Mouse (Mus musculus) ES-E14 (cell line): Measurements from ENCODE around the gene Emc6. TPM values are rescaled to one million over a fixed set of nuclear protein-coding genes. Genes with fewer than 3 reads are reported as not detected.

ENCODE experiments used
- DNase-seq: peaks from one replicate; pipeline ENCODE4 v3.0.0-alpha.2; 2013; ENCODE audit warnings: low read depth, low spot score
- H3K27ac ChIP-seq: 2 replicates; pipeline ENCODE4 v1.5.1; 2012; ENCODE audit warnings: low read depth, mild to moderate bottlenecking, low read length, moderate library complexity, mixed read lengths; ENCODE audit not compliant: poor library complexity, insufficient read depth, severe bottlenecking
- H3K36me3 ChIP-seq: 2 replicates; pipeline ENCODE4 v1.6.1; 2012; ENCODE audit warnings: mild to moderate bottlenecking, low read length, moderate library complexity, mixed read lengths; ENCODE audit not compliant: control insufficient read depth, poor library complexity, insufficient read depth, severe bottlenecking
- H3K4me1 ChIP-seq, 2 experiments: fragments of 150-350 bp in 1 of 2; sonication (generic) in 1 of 2; 2 replicates each; pipeline ENCODE4 v1.6.1; 2012; ENCODE audit warnings: low read length in 2 of 2, mild to moderate bottlenecking in 1 of 2, mixed read lengths in 1 of 2; ENCODE audit not compliant: control insufficient read depth in 2 of 2, insufficient read depth in 2 of 2, poor library complexity in 1 of 2
- H3K4me3 ChIP-seq, 2 experiments: fragments of 150-350 bp in 1 of 2; sonication (generic) in 1 of 2; 2 replicates each; pipeline ENCODE4 v1.5.1; 2012; ENCODE audit warnings: low read length in 2 of 2, low read depth in 1 of 2, mild to moderate bottlenecking in 1 of 2, mixed read lengths in 1 of 2; ENCODE audit not compliant: insufficient read depth in 1 of 2, poor library complexity in 1 of 2, severe bottlenecking in 1 of 2
- H3K9ac ChIP-seq: 2 replicates; pipeline ENCODE4 v1.6.1; 2012; ENCODE audit warnings: low read depth, mild to moderate bottlenecking, low read length, mixed read lengths; ENCODE audit not compliant: poor library complexity, insufficient read depth, severe bottlenecking
- H3K9me3 ChIP-seq: fragments of 150-350 bp; sonication (generic); 2 replicates; pipeline ENCODE4 v1.6.1; 2012; ENCODE audit warnings: low read depth, mild to moderate bottlenecking, low read length; ENCODE audit not compliant: control insufficient read depth, insufficient read depth
- CHD2 ChIP-seq: IDR thresholded peaks from 2 replicates; pipeline ENCODE4 v1.6.1; 2014; ENCODE audit warnings: mild to moderate bottlenecking, low read depth, low read length, inconsistent platforms
- HCFC1 ChIP-seq: IDR thresholded peaks from 2 replicates; pipeline ENCODE4 v1.6.1; 2012; ENCODE audit warnings: low read length, inconsistent platforms, borderline replicate concordance; ENCODE audit not compliant: insufficient read depth
- MAFK ChIP-seq: IDR thresholded peaks from 2 replicates; pipeline ENCODE4 v1.6.1; 2014; ENCODE audit warnings: mild to moderate bottlenecking, low read depth, low read length, inconsistent platforms; ENCODE audit not compliant: insufficient read depth
- ZC3H11A ChIP-seq: IDR thresholded peaks from 2 replicates; pipeline ENCODE4 v1.6.1; 2012; ENCODE audit warnings: low read depth, mild to moderate bottlenecking, inconsistent platforms, low read length, borderline replicate concordance
- ZNF384 ChIP-seq: IDR thresholded peaks from 2 replicates; pipeline ENCODE4 v1.6.1; 2012; ENCODE audit warnings: low read depth, low read length, inconsistent platforms
- in situ Hi-C, 2 experiments: fragments of 600-800 bp; cut with MboI; formaldehyde crosslinking; loops; one replicate each; pipeline ENCODE4 v1.15.1; 2025; ENCODE audit warnings: low sequenced_read_pairs in 2 of 2, inconsistent platforms in 1 of 2; ENCODE audit not compliant: unreplicated experiment in 2 of 2
- total RNA-seq: library from RNA; depleted of rRNA; stranded (reverse); fragments of 300-350 nt; gene quantifications from 2 replicates; pipeline ENCODE4 v1.2.3, GENCODE M21; 2012

Gene Emc6
- total RNA-seq, 1 experiment: 95.4 TPM

DNA sequence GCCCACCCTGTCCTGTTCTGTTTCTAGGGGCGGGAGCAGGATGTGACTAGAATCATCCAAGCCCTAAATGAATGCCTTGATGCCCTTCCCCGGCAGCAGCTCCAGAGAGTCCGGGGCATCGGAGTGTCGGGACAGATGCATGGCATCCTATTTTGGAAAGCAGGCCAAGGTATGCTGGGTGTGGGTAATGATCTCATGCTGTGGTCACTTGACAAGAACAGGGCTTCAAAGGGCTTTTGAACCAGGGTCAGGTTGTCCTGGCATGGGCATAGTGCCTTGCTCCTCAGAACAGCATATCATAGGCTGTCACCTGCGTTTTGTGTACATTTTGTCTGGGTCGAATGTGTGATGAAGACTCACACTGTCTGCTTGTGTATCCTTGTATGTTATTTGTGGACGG lies 27.1 kb upstream of the Emc6 start:
- Histone ChIP-seq H3K9me3 (no peaks in the 10 kb centered on the region), H3K4me3 (no peak overlapping the region), H3K36me3 (no peaks in the 10 kb centered on the region), H3K4me1 (no peaks in the 10 kb centered on the region), H3K27ac (no peak overlapping the region), H3K9ac (no peak overlapping the region)
- TF ChIP-seq ZC3H11A (no peak), HCFC1 (no peak), CHD2 (no peak), ZNF384 (no peak), MAFK (no peak)
- in situ Hi-C loops: no loop called here
- no peak for DNase-seq

DNA sequence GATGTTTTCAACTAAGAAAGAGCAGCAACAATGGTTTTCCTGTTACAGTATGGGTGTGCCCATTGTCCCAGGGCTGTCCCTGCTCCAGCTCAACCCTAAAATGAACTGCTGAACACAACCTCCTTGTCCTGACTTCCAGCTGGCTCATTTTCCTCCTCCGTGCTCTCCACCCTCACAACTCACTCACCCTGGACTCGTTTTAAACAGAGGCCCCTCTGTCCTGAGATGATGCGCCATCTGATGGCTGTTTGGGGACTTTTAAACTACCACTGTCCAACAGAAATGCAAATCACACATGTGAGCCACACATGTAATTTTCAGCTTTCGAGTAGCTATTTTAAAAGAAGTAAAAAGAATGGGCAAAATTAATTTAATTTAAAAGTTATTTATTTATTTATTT lies 24.8 kb upstream of the Emc6 start:
- H3K9me3 ChIP-seq: no peaks in the 10 kb centered on the region
- in situ Hi-C loops: no loop called here
- no peak for DNase-seq

DNA sequence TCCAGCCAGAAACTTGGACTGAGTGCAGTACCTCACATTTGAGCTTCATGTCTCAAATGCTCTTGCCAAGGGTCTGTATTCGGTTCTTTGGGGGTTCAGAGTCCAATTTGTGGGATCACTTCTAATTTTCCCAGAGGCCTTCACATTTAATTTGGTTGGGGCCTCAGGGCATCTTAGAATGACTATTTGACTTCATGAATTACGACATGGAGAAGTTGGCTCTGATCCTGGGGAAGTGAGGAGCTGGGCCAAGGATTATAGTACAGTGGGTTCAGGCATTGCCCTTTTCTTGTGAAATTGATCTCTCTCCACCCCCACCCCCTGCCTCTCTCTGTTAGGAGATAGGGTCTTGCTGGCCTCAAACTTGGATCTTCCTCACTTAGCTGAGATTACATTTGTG lies 24.2 kb upstream of the Emc6 start:
- in situ Hi-C loops: no loop called here
- DNase-seq: no peak
- H3K4me3 ChIP-seq: no peak overlapping the region
- no peak for TF ChIP-seq CHD2
- TF ChIP-seq ZC3H11A: no peak
- TF ChIP-seq MAFK: no peak
- TF ChIP-seq ZNF384: no peak
- no peak for TF ChIP-seq HCFC1
- H3K27ac ChIP-seq: no peak overlapping the region
- H3K9me3 ChIP-seq: no peaks in the 10 kb centered on the region
- no peaks in the 10 kb centered on the region for H3K36me3 ChIP-seq
- H3K9ac ChIP-seq: no peak overlapping the region
- no peaks in the 10 kb centered on the region for H3K4me1 ChIP-seq

More for the DNA sequence above, 24.8 kb upstream of the Emc6 start:
- TF ChIP-seq MAFK (no peak), HCFC1 (no peak), ZNF384 (no peak), CHD2 (no peak), ZC3H11A (no peak)
- Histone ChIP-seq H3K36me3 (no peaks in the 10 kb centered on the region), H3K4me1 (no peaks in the 10 kb centered on the region), H3K27ac (no peak overlapping the region), H3K4me3 (no peak overlapping the region), H3K9ac (no peak overlapping the region)

DNA sequence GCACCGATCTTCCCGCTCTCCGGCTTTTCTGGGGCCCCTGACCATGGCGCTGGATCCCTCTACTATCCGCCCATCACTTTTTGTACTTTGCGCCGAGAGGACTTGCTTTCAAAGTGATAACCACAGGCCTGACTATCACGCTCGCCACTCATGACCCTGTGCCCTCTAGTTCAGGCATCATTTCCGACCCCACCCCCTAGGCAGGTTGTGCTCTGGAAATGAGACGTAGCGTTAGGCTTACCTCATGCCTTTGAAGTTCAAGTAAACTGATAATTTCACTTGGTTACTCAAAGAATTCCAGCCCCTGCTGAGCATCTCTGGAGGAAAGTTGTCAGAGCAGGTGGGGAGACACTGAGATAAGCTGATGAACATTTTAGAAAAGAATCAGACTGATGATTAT lies 23.0 kb upstream of the Emc6 start:
- in situ Hi-C loops: no loop called here
- TF ChIP-seq ZNF384: no peak
- Histone ChIP-seq H3K9me3 (no peaks in the 10 kb centered on the region), H3K36me3 (no peaks in the 10 kb centered on the region), H3K9ac (peak overlapping the region; percentile 54; the same call in 1 of the 2 replicates), H3K27ac (no peak overlapping the region), H3K4me3 (peak overlapping the region; percentile 81 to 96), H3K4me1 (no peaks in the 10 kb centered on the region)
- no peak for DNase-seq

DNA sequence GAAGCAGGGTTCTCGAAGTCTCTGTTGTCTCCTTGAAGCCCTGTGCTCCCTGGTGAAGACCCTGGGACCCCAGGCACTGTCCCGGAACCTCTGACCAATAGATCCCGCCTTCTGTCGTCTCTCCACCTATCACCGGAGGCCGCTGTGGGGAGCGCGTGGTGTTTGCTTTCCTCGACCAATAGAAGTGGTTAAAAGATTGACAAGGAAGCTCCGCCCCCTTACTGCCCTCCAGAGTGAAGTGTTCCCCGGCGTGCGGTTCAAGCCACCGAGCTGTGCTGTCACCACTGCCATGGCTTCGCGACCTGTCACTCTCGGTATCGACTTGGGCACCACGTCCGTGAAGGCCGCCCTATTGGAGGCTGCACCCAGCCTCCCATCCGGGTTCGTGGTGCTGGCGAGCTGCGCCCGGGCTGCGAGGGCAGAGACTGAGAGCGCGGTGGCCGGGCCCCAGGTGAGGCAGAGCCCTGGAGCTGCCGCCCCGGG lies 22.4 kb upstream of the Emc6 start, which contains the start of gene Shpk:
Gene Shpk (plus strand): TSS at position 231 of the 483 bp plus-strand sequence.
- Histone ChIP-seq H3K9ac (peak within 1 kb of the TSS; percentile 79), H3K4me3 (peak within 1 kb of the TSS; percentile 81 to 96), H3K27ac (no peak within 1 kb of the TSS), H3K9me3 (no peaks in the 10 kb centered on the region), H3K4me1 (no peaks in the 10 kb centered on the region), H3K36me3 (no peaks in the 10 kb centered on the region)
- TF ChIP-seq CHD2: 0 out of 2 replicates have a peak, but pooled peaks have one; percentile 19
- no peak for TF ChIP-seq MAFK
- DNase-seq: peak; percentile 97
- in situ Hi-C loops: no loop called here
